Mouse (Mus musculus): Measurements from ENCODE around the gene Cdt1.

DNA sequence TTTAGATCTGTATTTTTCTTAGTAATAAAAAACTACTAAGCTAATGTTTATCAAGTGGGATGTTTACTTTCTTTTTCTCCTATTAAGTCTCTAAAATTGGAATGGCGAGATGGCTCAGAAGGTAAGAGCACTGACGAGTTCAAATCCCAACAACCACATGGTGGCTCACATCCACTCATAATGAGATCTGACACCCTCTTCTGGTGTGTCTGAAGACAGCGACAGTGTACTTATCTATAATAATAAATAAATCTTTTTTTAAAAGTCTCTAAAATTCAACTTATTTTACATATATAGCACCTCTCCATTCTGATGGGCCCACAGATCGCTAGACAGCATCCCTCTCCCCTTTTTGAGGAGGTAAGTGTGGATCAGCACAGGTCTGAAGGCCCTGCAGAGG is 42.4 kb downstream of the Cdt1 start:
- TF ChIP-seq CTCF (IDR thresholded peaks at IDR 0.05; ENCODE audit: control insufficient read depth, insufficient read depth, insufficient read length) (no peak), USF1 (IDR thresholded peaks at IDR 0.05; ENCODE audit: low read depth) (no peak)

Data from C2C12 (cell line).